Mouse (Mus musculus): ENCODE results near the gene Cfl1.

DNA sequence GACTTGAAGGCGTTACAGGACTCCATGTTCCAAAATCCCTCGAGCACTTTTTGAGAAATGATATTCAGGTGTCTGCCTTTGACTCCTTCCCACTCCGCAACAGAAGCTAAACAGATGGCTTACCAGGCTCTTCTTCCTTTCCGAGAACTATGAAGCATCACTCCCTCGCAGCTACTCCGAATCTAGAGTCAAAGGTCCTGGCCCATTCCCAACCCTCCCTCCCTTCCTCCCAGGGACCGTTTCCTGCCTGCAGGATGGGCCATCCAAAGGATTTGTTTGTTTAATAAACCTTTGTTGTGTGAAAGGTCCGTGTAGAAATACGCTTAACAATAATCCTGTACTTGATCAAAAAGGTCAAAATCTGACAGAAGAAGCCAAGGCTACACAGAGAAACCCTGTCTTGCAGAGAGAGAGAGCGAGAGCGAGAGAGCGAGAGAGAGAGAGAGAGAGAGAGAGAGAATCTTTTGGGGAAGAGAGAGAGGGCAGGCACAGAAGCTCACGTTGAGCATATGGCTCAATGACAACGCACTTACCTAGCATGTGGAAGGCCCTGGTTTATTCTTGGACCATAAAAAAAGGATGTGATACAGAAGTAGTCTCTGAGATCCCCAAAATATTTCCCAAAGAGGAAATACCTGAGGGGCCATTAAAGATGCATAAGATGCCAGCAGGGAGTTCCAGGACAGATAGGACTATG, 32.4 kb upstream of the Cfl1 start, which contains the start of gene Ccdc85b:
- TF ChIP-seq CTCF (IDR thresholded peaks at IDR 0.05; ENCODE audit: control insufficient read depth, insufficient read depth, low read length) (no peak), POLR2A (IDR thresholded peaks at IDR 0.05; ENCODE audit: borderline replicate concordance, control insufficient read depth, low read depth, low read length) (no peak)

Data from bone marrow, adult 2 months (tissue).